Mouse (Mus musculus): ENCODE results near the gene Ccnt2.

Ccnt2 gene

DNA sequence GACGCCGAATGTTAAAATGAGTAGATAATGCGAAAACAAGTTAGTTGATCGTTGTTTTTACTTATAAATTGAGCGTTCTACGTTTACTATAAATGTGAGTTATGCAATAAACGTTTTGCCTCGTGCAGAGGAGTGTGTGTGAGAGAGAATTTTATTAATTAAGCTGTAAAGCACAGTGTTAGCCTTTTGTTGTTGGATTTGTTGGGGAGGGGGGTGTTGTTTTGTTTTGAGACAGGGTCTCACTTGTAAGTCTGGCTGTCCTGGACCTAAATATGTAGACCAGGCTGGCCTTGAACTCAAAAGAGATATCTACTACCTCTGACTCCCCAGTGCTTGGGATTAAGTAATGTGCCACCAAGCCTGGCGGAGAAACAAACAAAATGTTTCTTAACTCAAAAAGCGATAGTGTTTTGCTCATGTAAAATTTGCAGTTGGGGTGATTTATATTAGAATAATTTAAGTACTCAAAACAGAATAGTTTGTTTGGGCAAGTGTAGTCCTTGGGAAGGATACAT is 1.3 kb downstream of the Ccnt2 start:
- no peaks in the 10 kb centered on the region for H3K27me3 ChIP-seq (ENCODE audit: control insufficient read depth, insufficient read depth, low read length, poor library complexity, severe bottlenecking)
- peaks cover 2% of the 10 kb centered on the region; the same call in 1 of the 2 replicates for H3K36me3 ChIP-seq (ENCODE audit: control insufficient read depth, insufficient read depth, low read length, poor library complexity, severe bottlenecking)
- DNase-seq (ENCODE audit: low read depth, low spot score) = no peak

DNA sequence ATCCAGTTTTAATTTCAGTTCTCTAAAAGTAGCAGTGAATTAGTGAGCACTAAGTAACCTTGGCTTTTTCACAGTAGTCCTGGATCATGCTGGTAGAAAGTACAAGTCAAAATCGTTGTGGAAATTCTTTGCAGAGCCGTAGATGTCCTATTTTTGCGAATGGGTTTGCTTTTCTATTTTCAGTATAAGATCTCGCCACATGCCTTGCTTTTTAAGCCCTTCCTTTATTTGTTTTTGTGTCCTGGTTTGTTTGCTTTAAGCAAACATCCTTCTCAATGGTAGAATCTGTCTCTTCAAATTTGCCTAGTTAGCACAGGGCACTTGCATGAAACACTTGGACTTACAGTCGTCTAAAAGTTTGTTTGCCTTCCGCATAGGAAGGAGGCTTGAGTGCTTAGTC is 2.3 kb downstream of the Ccnt2 start:
- DNase-seq (ENCODE audit: low read depth, low spot score) = peak; percentile 11
- Histone ChIP-seq H3K27me3 (ENCODE audit: control insufficient read depth, insufficient read depth, low read length, poor library complexity, severe bottlenecking) (no peaks in the 10 kb centered on the region), H3K36me3 (ENCODE audit: control insufficient read depth, insufficient read depth, low read length, poor library complexity, severe bottlenecking) (peaks cover 2% of the 10 kb centered on the region; the same call in 1 of the 2 replicates)

DNA sequence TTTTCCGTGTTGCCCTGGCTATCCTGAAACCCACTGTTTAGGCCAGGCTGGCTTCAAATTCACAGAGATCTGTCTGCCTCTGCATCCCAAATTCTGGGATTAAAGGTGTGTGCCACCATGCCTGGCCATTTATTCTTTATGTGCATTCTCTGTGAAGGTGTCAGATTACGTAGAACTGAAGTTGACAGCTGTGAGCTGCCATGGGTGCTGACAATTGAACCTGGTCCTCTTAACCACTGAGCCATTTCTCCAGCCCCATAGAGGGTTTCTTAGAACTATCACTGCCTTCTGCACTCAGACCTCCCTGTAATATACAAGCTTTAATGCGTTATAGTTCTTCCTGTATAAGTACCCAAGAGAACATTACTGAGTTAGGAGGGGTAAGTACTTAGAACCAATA is 4.6 kb downstream of the Ccnt2 start:
- Histone ChIP-seq H3K36me3 (ENCODE audit: control insufficient read depth, insufficient read depth, low read length, poor library complexity, severe bottlenecking) (peaks cover 2% of the 10 kb centered on the region; the same call in 1 of the 2 replicates), H3K27me3 (ENCODE audit: control insufficient read depth, insufficient read depth, low read length, poor library complexity, severe bottlenecking) (no peaks in the 10 kb centered on the region)
- DNase-seq (ENCODE audit: low read depth, low spot score) = no peak

DNA sequence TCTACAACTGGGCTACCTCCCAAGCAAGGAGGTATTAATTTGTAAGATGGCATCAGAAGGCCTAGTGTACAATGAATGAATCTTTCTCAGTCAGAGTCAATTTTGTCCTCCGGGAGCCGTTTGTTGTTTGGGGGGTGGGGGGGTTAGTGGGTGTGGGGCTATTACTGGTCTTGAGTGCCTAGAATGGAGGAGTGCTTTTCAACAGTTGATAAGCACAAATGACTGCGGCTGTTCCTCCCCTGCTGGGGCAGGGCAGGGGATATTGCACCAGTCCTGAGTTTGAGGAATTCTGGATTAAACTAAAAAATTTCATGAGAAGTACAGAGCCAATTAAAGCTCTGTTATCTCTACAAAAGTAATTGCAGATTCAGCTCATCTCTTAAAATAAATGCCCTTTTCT is 6.2 kb downstream of the Ccnt2 start:
- H3K36me3 ChIP-seq (ENCODE audit: control insufficient read depth, insufficient read depth, low read length, poor library complexity, severe bottlenecking) = peaks cover 2% of the 10 kb centered on the region; the same call in 1 of the 2 replicates
- no peak for DNase-seq (ENCODE audit: low read depth, low spot score)
- no peaks in the 10 kb centered on the region for H3K27me3 ChIP-seq (ENCODE audit: control insufficient read depth, insufficient read depth, low read length, poor library complexity, severe bottlenecking)

DNA sequence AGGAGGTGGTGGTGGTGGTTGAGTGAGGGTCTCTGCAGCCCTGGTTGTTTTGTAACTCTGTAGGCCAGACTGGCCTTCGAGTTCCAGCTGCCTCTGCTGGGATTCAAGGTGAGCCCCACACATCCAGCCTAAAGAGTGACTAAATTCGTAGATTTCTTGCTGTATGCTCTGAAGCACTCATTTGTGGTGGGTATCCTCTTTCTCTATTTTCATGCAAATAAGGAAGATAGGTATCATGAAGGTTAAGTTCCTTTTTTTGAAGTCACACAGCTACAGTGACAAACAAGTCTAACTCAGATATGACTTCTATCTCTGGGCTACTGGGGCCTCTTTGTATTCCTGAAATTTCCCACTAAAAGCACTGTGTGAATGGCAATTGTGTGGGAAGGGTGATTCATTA is 6.9 kb downstream of the Ccnt2 start:
- DNase-seq (ENCODE audit: low read depth, low spot score) = peak; percentile 64
- peaks cover 2% of the 10 kb centered on the region; the same call in 1 of the 2 replicates for H3K36me3 ChIP-seq (ENCODE audit: control insufficient read depth, insufficient read depth, low read length, poor library complexity, severe bottlenecking)
- H3K27me3 ChIP-seq (ENCODE audit: control insufficient read depth, insufficient read depth, low read length, poor library complexity, severe bottlenecking) = no peaks in the 10 kb centered on the region

DNA sequence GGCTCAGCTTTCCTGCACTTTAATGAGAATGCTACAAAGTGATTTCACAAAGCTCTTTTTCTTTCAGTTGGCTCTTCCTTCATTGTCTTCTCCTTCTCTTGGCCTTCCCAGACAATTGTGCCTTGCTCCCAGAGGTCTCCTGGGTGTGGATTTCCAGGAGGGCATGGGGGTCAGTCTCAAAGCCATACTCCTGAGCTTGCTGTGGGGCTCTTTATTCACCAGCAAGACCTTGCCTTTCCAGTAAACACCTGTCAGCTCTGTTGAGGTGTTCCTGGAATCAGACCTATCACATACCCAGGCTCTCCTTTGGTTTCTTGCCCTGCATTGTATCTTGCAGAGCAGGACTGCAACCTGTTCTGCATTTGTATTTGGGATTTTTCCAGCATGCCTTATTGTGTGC is 9.9 kb downstream of the Ccnt2 start:
- no peak for DNase-seq (ENCODE audit: low read depth, low spot score)
- Histone ChIP-seq H3K27me3 (ENCODE audit: control insufficient read depth, insufficient read depth, low read length, poor library complexity, severe bottlenecking) (no peaks in the 10 kb centered on the region), H3K36me3 (ENCODE audit: control insufficient read depth, insufficient read depth, low read length, poor library complexity, severe bottlenecking) (no peaks in the 10 kb centered on the region)

DNA sequence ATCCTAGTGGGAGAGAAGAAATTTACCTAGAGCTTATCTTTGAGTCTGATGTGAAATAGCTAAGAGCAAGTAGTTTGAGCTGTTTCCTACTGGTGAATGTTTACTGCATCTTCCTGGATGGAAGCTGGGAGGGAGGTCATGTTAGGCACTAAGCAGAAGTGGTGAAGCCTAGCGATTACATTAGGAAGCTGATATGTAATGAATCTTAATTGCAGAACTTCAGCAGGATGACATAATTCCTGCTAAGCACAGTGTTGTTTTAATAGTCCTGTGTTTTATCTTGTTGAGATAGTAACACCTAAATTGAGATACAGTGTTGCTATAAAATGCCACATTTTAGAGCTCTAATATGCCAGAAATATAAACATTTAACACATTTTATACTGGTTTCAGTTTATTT is 11.9 kb downstream of the Ccnt2 start:
- Histone ChIP-seq H3K27me3 (ENCODE audit: control insufficient read depth, insufficient read depth, low read length, poor library complexity, severe bottlenecking) (no peaks in the 10 kb centered on the region), H3K36me3 (ENCODE audit: control insufficient read depth, insufficient read depth, low read length, poor library complexity, severe bottlenecking) (no peaks in the 10 kb centered on the region)
- no peak for DNase-seq (ENCODE audit: low read depth, low spot score)

DNA sequence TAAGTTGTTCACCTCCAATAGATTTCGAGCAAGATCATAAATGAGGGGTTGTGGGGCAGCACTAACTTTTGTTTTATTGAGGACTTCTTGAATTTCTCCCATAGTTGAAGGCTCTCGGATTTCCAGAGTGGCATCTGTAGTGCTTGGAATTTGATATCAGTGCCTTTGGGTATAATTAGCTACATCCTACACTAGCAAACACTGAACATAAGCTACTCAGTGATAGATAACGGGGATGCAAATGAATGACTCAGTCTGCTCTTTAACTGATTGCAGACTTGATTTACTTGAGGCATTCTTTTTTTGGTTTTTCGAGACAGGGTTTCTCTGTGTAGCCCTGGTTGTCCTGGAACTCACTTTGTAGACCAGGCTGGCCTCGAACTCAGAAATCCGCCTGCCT is 15.0 kb downstream of the Ccnt2 start:
- Histone ChIP-seq H3K36me3 (ENCODE audit: control insufficient read depth, insufficient read depth, low read length, poor library complexity, severe bottlenecking) (peaks cover 6% of the 10 kb centered on the region; the same call in 1 of the 2 replicates), H3K27me3 (ENCODE audit: control insufficient read depth, insufficient read depth, low read length, poor library complexity, severe bottlenecking) (no peaks in the 10 kb centered on the region)
- DNase-seq (ENCODE audit: low read depth, low spot score) = no peak

DNA sequence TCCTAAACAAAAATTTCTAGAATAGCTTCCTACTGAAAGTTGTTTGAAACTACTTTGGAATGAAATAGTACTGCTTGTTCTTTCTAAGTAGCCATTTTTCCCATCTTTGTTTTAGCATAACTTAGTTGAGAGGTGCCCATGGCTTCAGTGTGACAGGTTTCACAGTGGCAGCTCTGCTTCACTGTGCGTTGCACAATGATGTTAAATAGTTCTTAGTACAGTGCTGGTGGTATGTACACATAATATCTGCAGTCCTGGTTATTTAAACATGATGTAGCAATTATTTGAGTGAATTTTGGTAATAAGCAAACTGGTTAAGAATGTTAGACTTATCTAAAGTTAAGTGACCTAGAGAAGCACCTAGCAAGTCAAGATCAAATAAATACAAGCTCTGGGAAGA is 19.5 kb downstream of the Ccnt2 start:
- H3K27me3 ChIP-seq (ENCODE audit: control insufficient read depth, insufficient read depth, low read length, poor library complexity, severe bottlenecking) = no peaks in the 10 kb centered on the region
- no peak for DNase-seq (ENCODE audit: low read depth, low spot score)
- H3K36me3 ChIP-seq (ENCODE audit: control insufficient read depth, insufficient read depth, low read length, poor library complexity, severe bottlenecking) = peaks cover 7% of the 10 kb centered on the region; the same call in 1 of the 2 replicates

DNA sequence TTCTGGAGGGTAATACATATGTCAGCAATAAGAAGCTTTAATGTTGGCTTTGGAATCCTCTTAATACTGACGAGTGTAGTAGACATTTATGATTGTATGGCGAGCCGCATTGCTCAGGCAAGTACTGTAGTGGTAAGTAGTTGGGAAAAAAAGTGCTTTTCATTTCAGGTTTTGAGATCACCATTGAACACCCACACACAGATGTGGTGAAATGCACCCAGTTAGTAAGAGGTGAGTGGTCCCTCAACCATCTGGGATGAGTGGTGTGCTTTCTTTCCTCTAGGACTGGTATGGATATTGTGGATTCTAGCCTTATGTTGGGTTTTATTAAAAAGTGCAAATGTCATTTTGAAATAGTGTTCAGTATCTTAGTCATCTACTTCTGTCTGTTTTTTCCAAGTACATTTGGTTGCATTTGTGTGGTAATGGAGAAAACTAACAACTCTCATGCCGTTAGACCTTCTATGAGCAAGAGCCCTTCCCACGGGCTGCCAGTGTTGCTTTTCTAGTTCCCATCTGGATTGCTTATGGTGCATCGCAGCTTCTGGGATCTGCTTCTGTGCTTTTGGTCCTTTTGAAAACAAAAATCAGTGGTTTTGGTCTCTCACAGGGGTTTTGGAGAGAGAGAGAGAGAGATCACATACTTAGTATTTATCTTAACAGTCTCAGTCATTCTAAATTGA is 21.3 kb downstream of the Ccnt2 start:
- Histone ChIP-seq H3K27me3 (ENCODE audit: control insufficient read depth, insufficient read depth, low read length, poor library complexity, severe bottlenecking) (no peaks in the 10 kb centered on the region), H3K36me3 (ENCODE audit: control insufficient read depth, insufficient read depth, low read length, poor library complexity, severe bottlenecking) (peaks cover 13% of the 10 kb centered on the region)
- DNase-seq (ENCODE audit: low read depth, low spot score) = no peak

DNA sequence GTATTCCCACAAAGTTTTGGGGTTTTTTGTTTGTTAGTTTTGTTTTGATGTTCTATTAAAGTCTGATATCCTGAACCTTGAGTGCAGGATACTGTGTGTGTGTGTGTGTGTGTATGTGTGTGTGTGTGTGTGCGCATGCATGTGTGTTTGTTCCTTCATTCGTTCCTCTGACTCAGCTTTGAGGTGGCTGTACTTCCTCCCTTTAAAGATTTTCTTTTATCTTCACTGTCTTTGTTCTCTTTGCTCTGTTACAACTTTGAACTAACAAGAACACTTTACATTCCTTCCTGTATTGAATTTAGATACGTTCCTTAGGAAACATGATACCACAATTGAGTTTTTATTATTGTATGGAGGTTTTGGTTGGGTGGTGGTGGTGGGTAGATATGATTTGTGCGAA is 22.4 kb downstream of the Ccnt2 start:
- peaks cover 15% of the 10 kb centered on the region for H3K36me3 ChIP-seq (ENCODE audit: control insufficient read depth, insufficient read depth, low read length, poor library complexity, severe bottlenecking)
- no peak for DNase-seq (ENCODE audit: low read depth, low spot score)
- no peaks in the 10 kb centered on the region for H3K27me3 ChIP-seq (ENCODE audit: control insufficient read depth, insufficient read depth, low read length, poor library complexity, severe bottlenecking)

DNA sequence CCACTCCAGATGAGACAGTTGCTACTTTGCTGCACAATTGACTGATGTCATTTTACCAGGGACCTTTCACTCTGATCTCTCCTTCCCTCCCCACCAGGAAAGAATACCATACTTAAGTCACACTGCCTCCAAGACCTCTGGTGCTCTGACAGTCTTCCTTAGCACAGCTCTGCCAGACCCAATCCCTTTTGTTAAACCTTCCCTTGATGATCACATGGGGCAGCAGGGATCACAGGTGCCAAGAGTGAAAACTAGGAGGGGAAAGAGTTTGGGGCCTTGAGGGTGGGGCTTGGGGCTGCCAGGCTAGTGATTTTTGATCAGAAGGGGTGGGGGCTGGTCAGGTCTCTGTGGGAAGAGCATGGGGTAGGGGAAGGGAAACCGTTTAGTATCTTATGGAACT is 22.8 kb downstream of the Ccnt2 start:
- DNase-seq (ENCODE audit: low read depth, low spot score) = no peak
- no peaks in the 10 kb centered on the region for H3K27me3 ChIP-seq (ENCODE audit: control insufficient read depth, insufficient read depth, low read length, poor library complexity, severe bottlenecking)
- peaks cover 12% of the 10 kb centered on the region for H3K36me3 ChIP-seq (ENCODE audit: control insufficient read depth, insufficient read depth, low read length, poor library complexity, severe bottlenecking)

DNA sequence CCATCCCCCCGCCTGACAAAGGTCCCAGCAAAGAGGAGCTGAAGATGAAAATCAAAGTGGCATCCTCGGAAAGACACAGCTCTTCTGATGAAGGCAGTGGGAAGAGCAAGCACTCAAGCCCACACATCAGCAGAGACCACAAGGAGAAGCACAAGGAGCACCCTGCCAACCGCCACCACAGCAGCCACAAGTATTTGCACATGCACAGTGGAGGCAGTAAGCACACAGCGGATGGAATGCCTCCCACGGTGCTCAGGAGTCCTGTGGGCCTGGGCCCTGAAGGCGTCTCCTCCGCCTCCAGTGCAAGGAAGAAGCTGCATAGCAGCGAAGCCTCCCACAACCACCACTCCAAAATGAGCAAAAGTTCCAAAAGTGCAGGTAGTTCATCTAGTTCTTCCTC is 29.0 kb downstream of the Ccnt2 start:
- no peaks in the 10 kb centered on the region; the same call in 1 of the 2 replicates for H3K27me3 ChIP-seq (ENCODE audit: control insufficient read depth, insufficient read depth, low read length, poor library complexity, severe bottlenecking)
- DNase-seq (ENCODE audit: low read depth, low spot score) = no peak
- peaks cover 11% of the 10 kb centered on the region for H3K36me3 ChIP-seq (ENCODE audit: control insufficient read depth, insufficient read depth, low read length, poor library complexity, severe bottlenecking)

DNA sequence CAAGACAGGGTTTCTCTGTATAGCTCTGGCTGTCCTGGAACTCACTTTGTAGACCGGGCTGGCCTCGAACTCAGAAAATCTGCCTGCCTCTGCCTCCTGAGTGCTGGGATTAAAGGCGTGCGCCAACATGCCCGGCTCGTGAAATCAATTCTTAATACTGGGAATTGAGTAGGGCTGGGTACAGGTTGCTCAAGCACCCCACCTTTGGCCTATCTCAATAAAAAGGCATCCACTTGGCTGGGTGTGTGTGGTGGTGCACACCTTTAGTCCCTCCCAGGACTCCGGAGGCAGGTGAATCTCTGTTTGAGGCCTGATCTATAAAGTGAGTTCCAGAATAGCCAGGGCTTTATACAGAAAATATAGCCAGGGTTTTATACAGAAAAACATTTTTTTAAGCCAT is 34.7 kb downstream of the Ccnt2 start:
- Histone ChIP-seq H3K36me3 (ENCODE audit: control insufficient read depth, insufficient read depth, low read length, poor library complexity, severe bottlenecking) (no peaks in the 10 kb centered on the region), H3K27me3 (ENCODE audit: control insufficient read depth, insufficient read depth, low read length, poor library complexity, severe bottlenecking) (no peaks in the 10 kb centered on the region; the same call in 1 of the 2 replicates)
- DNase-seq (ENCODE audit: low read depth, low spot score) = no peak

DNA sequence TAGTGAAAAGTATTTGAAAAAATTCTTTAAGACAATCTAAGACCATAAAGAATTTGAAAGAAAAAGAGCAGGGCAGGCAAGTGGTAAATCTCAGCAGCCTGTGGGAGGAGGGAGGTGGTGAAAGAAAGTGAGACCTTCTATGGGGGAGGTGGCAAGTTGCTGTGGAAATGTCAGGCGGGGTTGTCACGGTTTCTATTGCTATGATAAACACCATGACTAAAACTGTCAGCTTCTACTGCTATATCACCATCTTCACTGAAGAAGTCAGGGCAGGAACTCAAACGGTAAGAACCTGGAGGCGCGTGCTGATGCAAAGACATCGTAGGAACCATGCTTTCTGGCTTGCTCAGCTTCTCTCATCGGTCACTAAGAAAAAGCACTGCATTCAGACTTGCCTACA is 39.0 kb downstream of the Ccnt2 start:
- Histone ChIP-seq H3K27me3 (ENCODE audit: control insufficient read depth, insufficient read depth, low read length, poor library complexity, severe bottlenecking) (no peaks in the 10 kb centered on the region; the same call in 1 of the 2 replicates), H3K36me3 (ENCODE audit: control insufficient read depth, insufficient read depth, low read length, poor library complexity, severe bottlenecking) (no peaks in the 10 kb centered on the region; the same call in 1 of the 2 replicates)
- DNase-seq (ENCODE audit: low read depth, low spot score) = no peak

DNA sequence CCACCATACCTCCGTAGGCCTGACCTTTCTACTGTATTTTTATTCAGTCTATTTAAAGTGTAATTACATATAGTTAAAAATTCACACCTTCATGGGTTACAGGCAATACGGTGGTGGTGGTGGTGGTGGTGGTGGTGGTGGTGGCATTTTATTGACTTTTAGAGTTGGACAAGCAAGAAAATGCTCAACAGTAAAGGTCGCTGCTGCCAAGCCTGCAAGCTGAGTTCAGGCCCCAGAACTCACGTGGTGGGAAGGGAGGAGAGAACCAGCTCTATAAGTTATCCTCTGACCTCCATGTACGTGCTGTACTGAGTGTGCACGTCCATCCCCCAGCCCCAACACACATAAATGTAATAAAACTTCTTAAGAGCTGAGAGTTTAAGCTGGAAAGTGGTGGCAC is 42.4 kb downstream of the Ccnt2 start:
- no peaks in the 10 kb centered on the region; the same call in 1 of the 2 replicates for H3K27me3 ChIP-seq (ENCODE audit: control insufficient read depth, insufficient read depth, low read length, poor library complexity, severe bottlenecking)
- H3K36me3 ChIP-seq (ENCODE audit: control insufficient read depth, insufficient read depth, low read length, poor library complexity, severe bottlenecking) = no peaks in the 10 kb centered on the region; the same call in 1 of the 2 replicates
- no peak for DNase-seq (ENCODE audit: low read depth, low spot score)

All from splenic B cell, adult 2 months (primary cell).